Mouse (Mus musculus): ENCODE results near the gene Cwc25. TPM values are rescaled to one million over a fixed set of nuclear protein-coding genes. Genes with fewer than 3 reads are reported as not detected.

Gene Cwc25
- 17.6 and 18.7 TPM in 2 replicates for total RNA-seq (2021)
- long read RNA-seq, experiment 1, transcript Cwc25-201 (10 exons, 3,105 nt) = major isoform, 28 of 31 reads
- long read RNA-seq, experiment 1, partial matches to known transcripts = 1 of 31 reads
- long read RNA-seq, experiment 1, other reads (novel, unspliced or antisense) = 2 of 31 reads
- long read RNA-seq, experiment 2, transcript Cwc25-201 (10 exons, 3,105 nt) = major isoform, 21 of 24 reads
- long read RNA-seq, experiment 2, partial matches to known transcripts = 2 of 24 reads
- long read RNA-seq, experiment 2, other reads (novel, unspliced or antisense) = 1 of 24 reads

DNA sequence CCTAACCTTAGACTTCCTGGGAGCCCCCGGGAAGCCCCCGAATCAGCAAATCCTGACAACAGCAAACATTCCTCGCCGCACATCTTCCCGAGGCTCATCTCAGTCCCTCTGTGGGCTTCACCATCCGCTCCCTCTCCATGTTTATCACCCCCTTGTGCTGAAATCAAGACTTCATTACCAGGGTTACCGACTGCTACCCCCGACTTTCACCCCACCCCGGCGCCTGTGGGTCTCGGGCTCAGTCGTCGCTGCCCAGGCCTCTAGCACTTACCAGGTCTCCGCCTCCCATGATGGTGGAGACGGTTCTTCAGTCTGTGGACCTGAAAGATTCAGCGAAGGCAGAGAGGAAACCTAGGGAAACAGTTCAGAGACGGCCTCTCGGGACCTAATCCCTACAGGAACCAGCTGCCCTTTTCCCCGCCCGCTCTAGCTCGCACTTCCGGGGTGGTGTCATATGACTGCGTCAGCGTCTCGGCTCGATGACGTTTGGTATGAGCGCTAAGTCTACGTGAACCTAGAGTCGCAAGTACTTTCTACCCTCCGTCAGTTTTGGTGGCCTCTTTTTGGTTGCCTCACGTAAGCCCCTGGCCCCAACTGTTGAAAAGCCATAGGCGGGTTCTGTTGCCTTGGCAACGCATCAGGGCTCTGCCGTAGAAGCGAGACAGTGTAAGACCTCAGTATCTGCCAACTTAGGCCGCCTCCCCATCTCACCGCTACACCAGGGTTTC lies at the start of gene Cwc25:
Gene Cwc25, minus strand, starts transcription at position 403 of the 728 bp plus-strand sequence.
- peak; percentile 97 for DNase-seq

GRCm38 (mm10) chr11:97815736-97816135 lies 49.4 kb upstream of the Cwc25 start:
- no peak for DNase-seq

GRCm38 (mm10) chr11:97813746-97814515 lies 47.6 kb upstream of the Cwc25 start:
- DNase-seq = no peak

- no peak for DNase-seq
These were observed 46.7 kb upstream of the Cwc25 start for GRCm38 (mm10) chr11:97813085-97813484.

DNA sequence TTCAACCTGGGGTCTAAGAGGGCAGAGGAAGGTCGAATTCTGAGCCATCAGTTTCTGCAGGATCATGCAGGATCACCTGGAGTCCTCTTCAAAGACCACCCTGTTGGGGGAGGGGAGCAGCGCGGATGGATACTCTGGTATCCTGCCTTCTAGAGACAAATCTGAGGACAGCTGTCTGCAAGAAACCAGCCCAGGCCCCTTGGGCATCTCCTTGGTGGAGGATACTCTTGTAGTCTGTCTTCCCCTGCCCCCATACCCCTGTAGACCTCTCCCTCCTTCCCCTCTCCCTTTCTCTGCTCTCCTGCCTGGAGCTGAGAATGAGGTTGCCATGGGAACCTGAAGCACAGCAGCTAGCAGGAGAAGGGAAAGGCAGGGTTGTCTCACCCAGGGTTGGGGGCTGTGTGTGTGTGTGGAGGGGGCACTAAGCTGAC lies 46.1 kb upstream of the Cwc25 start:
- DNase-seq = no peak

DNA sequence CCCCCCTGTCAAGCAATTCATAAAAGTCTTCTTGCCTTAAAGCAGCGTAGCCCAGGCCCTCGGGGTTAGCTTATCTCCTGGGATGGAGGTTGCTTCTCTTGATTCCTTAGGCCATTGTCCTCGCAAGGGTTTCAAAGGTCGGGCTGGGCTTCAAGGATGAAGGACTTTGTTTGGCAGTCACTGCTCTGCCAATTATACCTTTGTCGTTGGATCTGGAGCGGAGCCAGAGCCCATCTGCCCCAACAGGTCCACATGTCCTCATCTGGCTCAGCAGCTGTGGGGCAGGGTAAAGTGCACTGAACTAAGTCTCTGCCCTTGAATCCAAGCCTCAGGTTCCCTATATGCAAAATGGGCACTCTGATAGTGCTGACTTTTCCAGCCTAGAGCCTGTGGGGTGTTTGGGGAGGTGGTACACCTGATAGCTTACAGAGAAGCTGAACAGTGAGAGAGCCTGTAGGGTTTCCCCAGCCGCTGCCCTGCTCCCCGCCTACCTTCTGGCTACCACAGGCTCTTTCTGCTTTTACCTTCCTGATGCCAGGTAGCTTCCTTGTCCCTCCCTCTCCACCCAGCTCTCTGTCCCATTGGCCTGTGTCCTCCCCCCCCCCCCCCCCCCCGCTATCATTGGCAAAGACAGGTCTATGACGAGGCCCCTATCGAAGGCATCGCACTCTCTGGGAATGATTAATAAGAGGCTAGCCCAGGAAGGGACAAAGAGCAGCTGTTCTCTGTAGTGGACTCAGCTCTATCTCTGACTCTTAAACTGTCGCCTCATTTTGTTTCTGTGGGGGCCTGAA lies 45.4 kb upstream of the Cwc25 start:
- DNase-seq = peak; percentile 39

- DNase-seq = peak; percentile 30
These were observed 44.6 kb upstream of the Cwc25 start for GRCm38 (mm10) chr11:97810970-97811369.

- peak; percentile 58 for DNase-seq
These were observed 44.0 kb upstream of the Cwc25 start for GRCm38 (mm10) chr11:97810356-97810755.

DNA sequence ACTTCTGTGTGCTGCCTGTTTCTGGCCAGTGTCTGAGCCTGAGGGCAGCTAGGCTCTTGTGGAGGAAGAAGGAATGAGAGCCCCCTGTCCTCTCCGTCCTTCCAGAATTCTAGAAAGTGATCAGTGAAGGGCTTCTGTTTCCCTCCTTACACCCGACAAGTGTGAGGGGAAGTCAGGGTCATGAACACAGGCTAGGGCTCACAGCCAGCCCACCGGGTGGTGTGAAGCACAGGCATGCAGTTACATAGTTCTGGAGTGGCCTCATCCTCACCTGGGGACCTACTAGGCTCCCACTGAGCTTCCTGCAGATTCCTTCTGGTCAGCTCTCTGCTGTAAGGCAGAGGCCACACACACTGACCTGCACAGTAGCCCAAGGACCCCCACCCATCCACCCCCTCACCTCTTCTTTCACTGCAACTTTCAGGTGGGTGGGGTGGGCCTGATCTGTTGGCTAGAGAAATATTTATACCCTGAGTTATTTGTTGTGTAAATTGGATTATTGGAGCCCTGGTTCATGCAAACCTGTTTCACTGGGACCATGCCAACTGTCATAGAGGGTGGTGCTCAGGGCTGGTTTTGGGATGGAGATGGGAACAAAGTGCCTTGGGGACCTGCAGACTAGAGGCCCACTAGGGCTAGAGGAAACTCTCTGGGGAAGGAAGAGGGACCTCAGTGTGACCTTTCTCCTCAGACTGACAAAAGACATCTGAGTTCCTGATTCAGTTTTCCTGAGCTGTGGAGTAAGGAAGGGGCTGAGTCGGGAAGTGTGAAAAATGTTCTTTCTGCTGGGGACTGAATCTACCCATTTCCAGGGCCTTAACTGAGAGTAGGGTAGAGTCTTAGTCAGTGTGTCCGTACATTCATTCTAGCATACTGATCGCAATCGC lies 43.1 kb upstream of the Cwc25 start:
- peak; percentile 27 for DNase-seq

DNA sequence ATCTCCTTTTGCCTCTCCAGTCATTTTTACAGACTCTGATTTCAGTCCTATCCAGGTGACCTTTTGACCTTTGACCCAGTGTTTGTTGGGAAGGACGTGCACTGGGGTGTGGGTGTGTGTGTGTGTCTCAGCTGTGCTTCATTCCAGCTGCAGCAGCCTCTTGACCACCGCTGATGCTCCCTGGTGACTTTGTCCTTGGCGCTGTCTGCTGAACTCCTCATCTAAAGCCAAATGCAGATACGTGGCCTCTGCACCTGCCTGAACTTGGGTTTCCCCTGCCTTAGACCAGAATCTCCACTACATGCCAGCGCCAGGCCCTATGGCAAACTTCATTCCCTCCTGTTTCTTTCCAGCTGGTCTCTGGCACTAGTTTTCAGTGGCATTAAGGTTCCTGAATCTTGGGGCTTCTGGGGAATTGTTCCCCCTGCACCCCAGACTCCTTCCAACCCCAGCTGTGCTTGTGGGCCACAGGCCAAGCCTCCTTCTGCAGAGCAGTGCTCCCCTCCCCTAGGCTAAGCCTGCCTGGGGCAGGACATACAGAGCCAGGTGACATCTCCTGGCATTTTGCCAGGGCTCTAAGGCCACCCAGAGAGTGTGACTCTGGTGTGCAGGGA lies 42.4 kb upstream of the Cwc25 start:
- DNase-seq = peak; percentile 61

GRCm38 (mm10) chr11:97808093-97808492 lies 41.7 kb upstream of the Cwc25 start:
- peak; percentile 63 for DNase-seq

GRCm38 (mm10) chr11:97807626-97808025 lies 41.3 kb upstream of the Cwc25 start:
- no peak for DNase-seq

- no peak for DNase-seq
These were observed 40.2 kb upstream of the Cwc25 start for GRCm38 (mm10) chr11:97806613-97806964.

- peak; percentile 23 for DNase-seq
These were observed 39.6 kb upstream of the Cwc25 start for GRCm38 (mm10) chr11:97805662-97806612.

DNA sequence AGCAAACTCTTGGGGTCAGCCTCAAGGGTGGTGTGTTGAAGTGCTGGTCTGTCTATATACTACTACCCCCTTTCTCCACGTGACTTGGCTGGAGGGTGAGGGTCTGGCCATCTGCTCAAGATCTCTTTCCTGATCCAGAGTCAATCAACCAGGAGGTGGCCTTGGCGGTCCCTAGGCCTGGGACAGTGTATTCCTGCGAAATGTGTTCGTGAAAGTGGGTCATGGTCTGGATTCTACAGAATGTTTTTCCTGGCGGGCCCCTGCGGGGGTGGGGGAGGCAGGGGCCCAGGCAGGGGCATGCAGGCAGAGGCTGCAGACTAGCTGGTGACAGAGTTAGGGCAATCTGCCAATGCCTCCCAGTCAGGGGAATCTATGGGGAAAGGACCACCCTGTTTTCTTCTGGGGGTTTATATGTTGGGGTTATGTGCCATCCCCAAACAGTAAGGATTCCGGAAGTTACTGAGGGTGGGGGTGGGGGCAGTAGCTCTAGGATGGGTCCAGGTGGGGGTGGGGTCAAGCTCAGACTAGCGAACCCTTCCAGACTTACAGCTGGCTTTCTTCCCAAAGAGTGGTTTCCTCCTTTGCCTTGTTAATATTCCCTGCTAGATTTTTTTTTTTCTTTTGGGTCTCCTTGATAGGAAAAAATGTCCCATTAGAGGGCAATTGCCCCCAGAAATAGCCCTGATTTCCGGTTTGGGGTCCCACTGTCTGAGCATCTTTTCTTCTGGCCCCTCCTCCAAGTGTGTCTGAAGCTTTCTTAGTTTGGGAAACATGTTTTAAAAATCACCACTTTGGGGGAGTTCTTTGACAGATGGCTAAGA lies 38.7 kb upstream of the Cwc25 start:
- DNase-seq = peak; percentile 66

- DNase-seq = no peak
These were observed 37.5 kb upstream of the Cwc25 start for GRCm38 (mm10) chr11:97803847-97804246.

GRCm38 (mm10) chr11:97802495-97802894 lies 36.1 kb upstream of the Cwc25 start:
- no peak for DNase-seq

DNA sequence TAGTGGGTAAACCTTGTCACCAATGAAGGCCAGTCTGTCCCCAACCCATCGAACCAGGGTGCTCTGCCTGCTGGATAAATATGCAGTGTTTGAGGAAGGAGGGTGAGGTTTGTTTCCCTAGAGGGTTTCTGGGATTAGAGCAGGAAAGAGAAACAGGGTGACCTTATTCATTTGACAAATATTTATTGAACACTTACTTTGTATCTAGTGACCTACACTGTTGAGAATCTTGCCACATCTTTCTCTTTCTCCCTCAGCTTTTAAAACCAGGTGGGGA lies 35.8 kb upstream of the Cwc25 start:
- DNase-seq = no peak
